Mouse (Mus musculus): ENCODE measurements around the gene Tmem169.

DNA sequence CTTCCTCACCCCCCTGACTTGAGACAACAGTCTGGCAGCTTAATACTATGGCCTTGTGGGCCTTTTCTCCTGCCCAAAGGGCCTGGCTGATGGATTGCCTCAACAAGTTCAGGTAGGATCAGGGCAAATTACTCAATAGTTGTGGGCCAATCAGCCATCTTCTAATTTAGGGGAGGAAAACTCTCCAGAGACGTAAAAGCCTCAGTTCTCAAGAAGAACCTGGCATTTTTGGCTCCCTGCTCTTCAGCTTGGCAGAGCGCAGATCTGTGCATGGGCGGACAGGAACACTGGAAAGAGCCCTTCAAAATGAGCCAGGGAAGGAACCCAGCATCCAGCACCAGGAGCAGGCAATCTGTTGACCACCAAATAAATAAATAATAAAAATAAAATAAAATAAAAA lies 6.1 kb upstream of the Tmem169 start:
- TF ChIP-seq CTCF (IDR thresholded peaks at IDR 0.05; ENCODE audit: extremely low read depth, insufficient read depth, insufficient read length, insufficient replicate concordance) (no peak), POLR2A (IDR thresholded peaks at IDR 0.05; ENCODE audit: low read depth, low read length) (no peak)
